Mouse (Mus musculus): Measurements from ENCODE around the gene Ptprg. TPM values are rescaled to one million over a fixed set of nuclear protein-coding genes. Genes with fewer than 3 reads are reported as not detected.

The Ptprg gene
- polyA plus RNA-seq, 1 experiment, result 48.6 TPM

GRCm38 (mm10) chr14:12089954-12090353 is 536.6 kb downstream of the Ptprg start:
- TF ChIP-seq POLR2A (IDR thresholded peaks at IDR 0.05; ENCODE audit: borderline replicate concordance, extremely low read depth, insufficient read depth, insufficient read length, poor library complexity, severe bottlenecking), result no peak
- TF ChIP-seq CTCF (IDR thresholded peaks at IDR 0.05; ENCODE audit: borderline replicate concordance, extremely low read depth, insufficient read depth, insufficient read length), result no peak
- DNase-seq (ENCODE audit: low read depth), result no peak

GRCm38 (mm10) chr14:12091730-12092129 is 538.4 kb downstream of the Ptprg start:
- TF ChIP-seq CTCF (IDR thresholded peaks at IDR 0.05; ENCODE audit: borderline replicate concordance, extremely low read depth, insufficient read depth, insufficient read length) (no peak), POLR2A (IDR thresholded peaks at IDR 0.05; ENCODE audit: borderline replicate concordance, extremely low read depth, insufficient read depth, insufficient read length, poor library complexity, severe bottlenecking) (no peak)
- no peak for DNase-seq (ENCODE audit: low read depth)

DNA sequence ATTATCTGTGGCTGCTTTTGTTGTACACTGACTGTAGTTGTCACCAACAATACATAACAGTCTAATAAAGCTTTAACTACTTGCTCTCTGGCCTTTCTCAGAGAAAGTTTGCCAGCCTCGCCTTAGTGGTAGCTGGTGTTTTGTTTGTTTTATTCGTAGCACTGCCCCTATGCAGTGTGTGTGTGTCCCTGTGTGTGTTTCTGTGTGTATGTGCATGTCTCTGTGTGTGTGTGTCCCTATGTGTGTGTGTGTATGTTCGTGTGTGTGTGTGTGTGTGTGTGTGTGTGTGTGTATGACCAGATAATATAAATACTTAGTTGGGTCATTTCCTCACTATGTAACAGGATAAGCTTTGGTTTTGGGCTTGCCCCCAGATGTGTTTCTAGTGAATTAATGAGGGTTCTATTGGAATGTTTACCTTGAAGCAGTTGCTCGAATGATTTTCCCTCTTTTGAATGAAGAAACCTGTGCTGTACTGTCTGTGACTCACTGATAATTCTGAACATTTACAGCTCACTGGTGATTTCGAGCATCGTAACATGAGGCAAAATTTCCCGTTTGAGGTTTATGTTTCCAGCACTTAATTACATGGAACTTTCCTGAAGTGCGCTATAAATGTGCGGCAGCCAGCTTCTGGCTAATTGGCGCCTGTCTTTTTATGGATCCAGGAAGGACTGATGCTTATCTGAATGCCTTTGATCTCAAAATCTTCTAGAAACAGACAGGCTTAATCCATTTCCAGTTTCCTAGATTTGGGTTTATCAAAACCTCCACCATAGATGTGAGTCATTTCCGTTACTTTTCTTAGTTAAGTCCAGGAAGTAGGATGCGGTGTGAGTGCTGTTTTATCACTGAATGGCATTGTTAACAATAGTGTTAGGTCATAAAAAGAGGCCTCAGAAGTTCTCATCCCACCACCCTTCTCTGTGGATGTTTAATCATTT is 546.3 kb downstream of the Ptprg start:
- TF ChIP-seq POLR2A (IDR thresholded peaks at IDR 0.05; ENCODE audit: borderline replicate concordance, extremely low read depth, insufficient read depth, insufficient read length, poor library complexity, severe bottlenecking) (no peak), CTCF (IDR thresholded peaks at IDR 0.05; ENCODE audit: borderline replicate concordance, extremely low read depth, insufficient read depth, insufficient read length) (no peak)

DNA sequence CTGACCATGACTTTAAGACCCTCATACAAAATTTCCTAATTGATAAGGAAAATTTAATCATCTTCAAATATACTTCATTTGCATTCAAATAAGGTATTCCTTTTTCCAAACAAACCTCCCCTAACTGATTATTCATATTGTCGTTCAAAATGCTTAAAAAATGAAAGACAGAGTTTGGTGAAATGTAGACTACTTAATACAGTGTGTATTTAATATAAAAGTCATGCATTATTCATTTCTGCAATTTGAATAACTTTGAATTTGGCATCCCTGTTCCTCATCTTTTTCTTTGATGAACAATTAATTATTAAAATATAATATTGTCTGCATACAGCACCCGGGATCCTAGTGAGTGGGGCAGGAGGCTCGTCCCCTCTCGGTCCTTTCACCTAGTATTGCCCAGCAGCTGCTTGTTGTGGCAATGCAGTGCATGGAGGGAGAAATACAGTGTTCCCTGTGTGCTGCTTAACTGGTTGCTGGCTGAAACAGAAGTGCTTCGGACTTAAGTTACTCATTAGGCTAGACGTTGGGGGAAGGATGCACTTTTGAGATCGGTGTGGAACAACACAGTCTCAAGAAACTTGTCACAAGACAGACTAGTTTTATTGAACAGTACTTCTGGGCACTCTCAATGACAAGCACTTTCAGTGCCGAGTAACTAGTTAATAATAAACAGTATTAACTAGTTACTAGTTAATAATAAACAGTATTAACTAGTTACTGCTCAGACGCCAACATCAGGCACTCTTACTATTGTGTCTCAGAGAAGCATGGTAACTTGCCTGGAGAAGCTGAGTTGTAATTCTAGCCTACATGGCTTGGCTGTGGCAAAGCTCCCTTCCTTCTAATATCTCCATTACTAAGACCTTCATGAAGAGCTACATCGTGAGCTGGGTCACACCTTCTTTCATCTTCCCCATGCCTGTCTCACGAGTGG is 549.3 kb downstream of the Ptprg start:
- no peak for DNase-seq (ENCODE audit: low read depth)
- no peak for TF ChIP-seq CTCF (IDR thresholded peaks at IDR 0.05; ENCODE audit: borderline replicate concordance, extremely low read depth, insufficient read depth, insufficient read length)
- TF ChIP-seq POLR2A (IDR thresholded peaks at IDR 0.05; ENCODE audit: borderline replicate concordance, extremely low read depth, insufficient read depth, insufficient read length, poor library complexity, severe bottlenecking), result no peak

More for the DNA sequence above, 546.3 kb downstream of the Ptprg start:
- DNase-seq (ENCODE audit: low read depth), result no peak

- no peak for TF ChIP-seq CTCF (IDR thresholded peaks at IDR 0.05; ENCODE audit: borderline replicate concordance, extremely low read depth, insufficient read depth, insufficient read length)
- TF ChIP-seq POLR2A (IDR thresholded peaks at IDR 0.05; ENCODE audit: borderline replicate concordance, extremely low read depth, insufficient read depth, insufficient read length, poor library complexity, severe bottlenecking), result no peak
- DNase-seq (ENCODE audit: low read depth), result no peak
Observed at GRCm38 (mm10) chr14:12104297-12105155, 551.2 kb downstream of the Ptprg start.

GRCm38 (mm10) chr14:12105156-12105430 is 551.8 kb downstream of the Ptprg start:
- TF ChIP-seq POLR2A (IDR thresholded peaks at IDR 0.05; ENCODE audit: borderline replicate concordance, extremely low read depth, insufficient read depth, insufficient read length, poor library complexity, severe bottlenecking), result no peak
- no peak for TF ChIP-seq CTCF (IDR thresholded peaks at IDR 0.05; ENCODE audit: borderline replicate concordance, extremely low read depth, insufficient read depth, insufficient read length)
- DNase-seq (ENCODE audit: low read depth), result no peak

- TF ChIP-seq POLR2A (IDR thresholded peaks at IDR 0.05; ENCODE audit: borderline replicate concordance, extremely low read depth, insufficient read depth, insufficient read length, poor library complexity, severe bottlenecking) (no peak), CTCF (IDR thresholded peaks at IDR 0.05; ENCODE audit: borderline replicate concordance, extremely low read depth, insufficient read depth, insufficient read length) (no peak)
- no peak for DNase-seq (ENCODE audit: low read depth)
Observed at GRCm38 (mm10) chr14:12105593-12105992, 552.3 kb downstream of the Ptprg start.

DNA sequence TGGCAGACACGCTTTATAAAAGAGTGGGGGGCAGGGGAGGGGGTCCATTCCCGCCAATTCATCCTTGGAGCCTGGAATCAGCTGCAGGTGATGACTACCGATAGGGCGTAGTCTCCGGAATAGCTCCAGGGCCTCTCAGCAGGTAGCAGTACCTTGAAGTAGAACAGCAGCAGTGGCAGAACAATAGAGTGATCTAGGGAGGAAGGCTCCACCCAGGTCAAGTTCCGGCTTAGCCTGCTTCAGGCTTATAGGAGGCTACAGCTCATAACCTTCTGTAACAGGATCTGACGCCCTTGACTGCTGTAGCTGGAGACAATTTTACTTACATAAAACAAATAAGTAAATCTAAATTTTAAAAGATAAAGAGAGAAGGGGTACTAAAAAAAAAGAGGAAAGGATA is 554.1 kb downstream of the Ptprg start:
- TF ChIP-seq CTCF (IDR thresholded peaks at IDR 0.05; ENCODE audit: borderline replicate concordance, extremely low read depth, insufficient read depth, insufficient read length), result no peak
- no peak for TF ChIP-seq POLR2A (IDR thresholded peaks at IDR 0.05; ENCODE audit: borderline replicate concordance, extremely low read depth, insufficient read depth, insufficient read length, poor library complexity, severe bottlenecking)
- no peak for DNase-seq (ENCODE audit: low read depth)

GRCm38 (mm10) chr14:12107991-12108390 is 554.7 kb downstream of the Ptprg start:
- no peak for TF ChIP-seq POLR2A (IDR thresholded peaks at IDR 0.05; ENCODE audit: borderline replicate concordance, extremely low read depth, insufficient read depth, insufficient read length, poor library complexity, severe bottlenecking)
- TF ChIP-seq CTCF (IDR thresholded peaks at IDR 0.05; ENCODE audit: borderline replicate concordance, extremely low read depth, insufficient read depth, insufficient read length), result no peak
- no peak for DNase-seq (ENCODE audit: low read depth)

DNA sequence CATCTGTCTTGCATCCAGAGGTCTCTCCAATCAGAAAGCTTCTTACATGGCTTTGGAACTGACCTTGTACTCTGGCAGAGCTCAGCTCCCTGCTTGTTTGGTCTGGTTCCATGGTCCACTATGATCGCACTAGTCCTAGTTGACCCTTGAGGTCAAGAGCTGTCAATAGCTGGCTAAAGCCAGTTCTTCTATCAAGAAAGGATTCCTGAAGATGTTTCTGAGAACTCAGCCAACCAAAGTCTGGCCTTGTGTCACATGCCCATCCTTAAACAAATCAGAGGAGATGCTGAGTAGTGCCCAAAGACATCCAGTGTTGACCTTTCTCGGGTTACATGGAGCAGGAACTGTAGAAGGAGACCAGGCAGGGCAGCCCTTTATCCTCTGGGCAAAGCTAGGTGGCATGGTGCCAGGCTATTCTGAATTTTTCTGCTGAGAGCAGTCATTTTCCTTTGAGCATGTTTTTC is 559.2 kb downstream of the Ptprg start:
- DNase-seq (ENCODE audit: low read depth), result peak; percentile 31

More for the DNA sequence above, 559.2 kb downstream of the Ptprg start:
- no peak for TF ChIP-seq POLR2A (IDR thresholded peaks at IDR 0.05; ENCODE audit: borderline replicate concordance, extremely low read depth, insufficient read depth, insufficient read length, poor library complexity, severe bottlenecking)
- no peak for TF ChIP-seq CTCF (IDR thresholded peaks at IDR 0.05; ENCODE audit: borderline replicate concordance, extremely low read depth, insufficient read depth, insufficient read length)
